Mouse (Mus musculus): ENCODE results near the gene P4ha3.

The P4ha3 gene

GRCm38 (mm10) chr7:100295745-100296144 lies 10.4 kb downstream of the P4ha3 start:
- peaks cover 12% of the 10 kb centered on the region for H3K27me3 ChIP-seq (ENCODE audit: insufficient read depth, low read length)
- H3K4me1 ChIP-seq (replicated peaks; ENCODE audit: low read depth, low read length) = no peaks in the 10 kb centered on the region
- peaks cover 6% of the 10 kb centered on the region for H3K9me3 ChIP-seq (ENCODE audit: low read length)
- TF ChIP-seq POU5F1 (IDR thresholded peaks at IDR 0.05; ENCODE audit: borderline replicate concordance, low read length) = no peak
- TF ChIP-seq NANOG (IDR thresholded peaks at IDR 0.05; ENCODE audit: borderline replicate concordance, low read length) = no peak
- TF ChIP-seq CTCF (conservative IDR thresholded peaks at IDR 0.05; ENCODE audit: low read length) = no peak
- no peaks in the 10 kb centered on the region for H3K36me3 ChIP-seq (ENCODE audit: insufficient read depth, low read length)
- no peak overlapping the region for H3K4me3 ChIP-seq (replicated peaks; ENCODE audit: low read length)

GRCm38 (mm10) chr7:100296699-100297098 lies 11.4 kb downstream of the P4ha3 start:
- H3K4me1 ChIP-seq (replicated peaks; ENCODE audit: low read depth, low read length) = no peaks in the 10 kb centered on the region
- H3K36me3 ChIP-seq (ENCODE audit: insufficient read depth, low read length) = no peaks in the 10 kb centered on the region
- H3K4me3 ChIP-seq (replicated peaks; ENCODE audit: low read length) = no peak overlapping the region
- H3K27me3 ChIP-seq (ENCODE audit: insufficient read depth, low read length) = 0 out of 2 replicates have a peak, but pooled peaks cover 6% of the 10 kb centered on the region
- H3K9me3 ChIP-seq (ENCODE audit: low read length) = no peaks in the 10 kb centered on the region
- TF ChIP-seq NANOG (IDR thresholded peaks at IDR 0.05; ENCODE audit: borderline replicate concordance, low read length) = no peak
- no peak for TF ChIP-seq CTCF (conservative IDR thresholded peaks at IDR 0.05; ENCODE audit: low read length)
- TF ChIP-seq POU5F1 (IDR thresholded peaks at IDR 0.05; ENCODE audit: borderline replicate concordance, low read length) = no peak

GRCm38 (mm10) chr7:100298861-100299510 lies 13.7 kb downstream of the P4ha3 start:
- no peaks in the 10 kb centered on the region for H3K9me3 ChIP-seq (ENCODE audit: low read length)
- TF ChIP-seq NANOG (IDR thresholded peaks at IDR 0.05; ENCODE audit: borderline replicate concordance, low read length) = no peak
- TF ChIP-seq CTCF (conservative IDR thresholded peaks at IDR 0.05; ENCODE audit: low read length) = no peak
- TF ChIP-seq POU5F1 (IDR thresholded peaks at IDR 0.05; ENCODE audit: borderline replicate concordance, low read length) = no peak
- no peak overlapping the region for H3K4me3 ChIP-seq (replicated peaks; ENCODE audit: low read length)
- no peaks in the 10 kb centered on the region for H3K4me1 ChIP-seq (replicated peaks; ENCODE audit: low read depth, low read length)
- no peaks in the 10 kb centered on the region for H3K36me3 ChIP-seq (ENCODE audit: insufficient read depth, low read length)
- H3K27me3 ChIP-seq (ENCODE audit: insufficient read depth, low read length) = 0 out of 2 replicates have a peak, but pooled peaks cover 2% of the 10 kb centered on the region

GRCm38 (mm10) chr7:100301390-100301789 lies 16.1 kb downstream of the P4ha3 start:
- H3K9me3 ChIP-seq (ENCODE audit: low read length) = no peaks in the 10 kb centered on the region
- H3K4me1 ChIP-seq (replicated peaks; ENCODE audit: low read depth, low read length) = no peaks in the 10 kb centered on the region
- H3K4me3 ChIP-seq (replicated peaks; ENCODE audit: low read length) = no peak overlapping the region
- TF ChIP-seq POU5F1 (IDR thresholded peaks at IDR 0.05; ENCODE audit: borderline replicate concordance, low read length) (no peak), NANOG (IDR thresholded peaks at IDR 0.05; ENCODE audit: borderline replicate concordance, low read length) (no peak), CTCF (conservative IDR thresholded peaks at IDR 0.05; ENCODE audit: low read length) (no peak)
- H3K36me3 ChIP-seq (ENCODE audit: insufficient read depth, low read length) = no peaks in the 10 kb centered on the region
- no peaks in the 10 kb centered on the region for H3K27me3 ChIP-seq (ENCODE audit: insufficient read depth, low read length)

- Histone ChIP-seq H3K4me3 (replicated peaks; ENCODE audit: low read length) (no peak overlapping the region), H3K9me3 (ENCODE audit: low read length) (no peaks in the 10 kb centered on the region), H3K4me1 (replicated peaks; ENCODE audit: low read depth, low read length) (no peaks in the 10 kb centered on the region), H3K27me3 (ENCODE audit: insufficient read depth, low read length) (no peaks in the 10 kb centered on the region), H3K36me3 (ENCODE audit: insufficient read depth, low read length) (no peaks in the 10 kb centered on the region)
- TF ChIP-seq CTCF (conservative IDR thresholded peaks at IDR 0.05; ENCODE audit: low read length) (no peak), NANOG (IDR thresholded peaks at IDR 0.05; ENCODE audit: borderline replicate concordance, low read length) (no peak), POU5F1 (IDR thresholded peaks at IDR 0.05; ENCODE audit: borderline replicate concordance, low read length) (no peak)
Observed at GRCm38 (mm10) chr7:100302316-100302715, 17.0 kb downstream of the P4ha3 start.

- H3K36me3 ChIP-seq (ENCODE audit: insufficient read depth, low read length) = no peaks in the 10 kb centered on the region
Observed at GRCm38 (mm10) chr7:100305894-100306293, 20.6 kb downstream of the P4ha3 start.

GRCm38 (mm10) chr7:100307872-100308653 lies 22.7 kb downstream of the P4ha3 start:
- TF ChIP-seq CTCF (conservative IDR thresholded peaks at IDR 0.05; ENCODE audit: low read length) (no peak), POU5F1 (IDR thresholded peaks at IDR 0.05; ENCODE audit: borderline replicate concordance, low read length) (no peak), NANOG (IDR thresholded peaks at IDR 0.05; ENCODE audit: borderline replicate concordance, low read length) (no peak)
- Histone ChIP-seq H3K36me3 (ENCODE audit: insufficient read depth, low read length) (no peaks in the 10 kb centered on the region), H3K4me3 (replicated peaks; ENCODE audit: low read length) (no peak overlapping the region), H3K27me3 (ENCODE audit: insufficient read depth, low read length) (peaks cover 3% of the 10 kb centered on the region; the same call in 1 of the 2 replicates), H3K4me1 (replicated peaks; ENCODE audit: low read depth, low read length) (no peaks in the 10 kb centered on the region), H3K9me3 (ENCODE audit: low read length) (no peaks in the 10 kb centered on the region)

More at GRCm38 (mm10) chr7:100305894-100306293, 20.6 kb downstream of the P4ha3 start:
- Histone ChIP-seq H3K4me1 (replicated peaks; ENCODE audit: low read depth, low read length) (no peaks in the 10 kb centered on the region), H3K9me3 (ENCODE audit: low read length) (no peaks in the 10 kb centered on the region), H3K4me3 (replicated peaks; ENCODE audit: low read length) (no peak overlapping the region), H3K27me3 (ENCODE audit: insufficient read depth, low read length) (peaks cover 3% of the 10 kb centered on the region; the same call in 1 of the 2 replicates)
- TF ChIP-seq NANOG (IDR thresholded peaks at IDR 0.05; ENCODE audit: borderline replicate concordance, low read length) = no peak
- TF ChIP-seq POU5F1 (IDR thresholded peaks at IDR 0.05; ENCODE audit: borderline replicate concordance, low read length) = no peak
- no peak for TF ChIP-seq CTCF (conservative IDR thresholded peaks at IDR 0.05; ENCODE audit: low read length)

GRCm38 (mm10) chr7:100309216-100309615 lies 23.9 kb downstream of the P4ha3 start:
- Histone ChIP-seq H3K4me3 (replicated peaks; ENCODE audit: low read length) (no peak overlapping the region), H3K27me3 (ENCODE audit: insufficient read depth, low read length) (peaks cover 3% of the 10 kb centered on the region; the same call in 1 of the 2 replicates), H3K9me3 (ENCODE audit: low read length) (no peaks in the 10 kb centered on the region), H3K4me1 (replicated peaks; ENCODE audit: low read depth, low read length) (no peaks in the 10 kb centered on the region), H3K36me3 (ENCODE audit: insufficient read depth, low read length) (no peaks in the 10 kb centered on the region)
- TF ChIP-seq POU5F1 (IDR thresholded peaks at IDR 0.05; ENCODE audit: borderline replicate concordance, low read length) (no peak), NANOG (IDR thresholded peaks at IDR 0.05; ENCODE audit: borderline replicate concordance, low read length) (no peak), CTCF (conservative IDR thresholded peaks at IDR 0.05; ENCODE audit: low read length) (no peak)

All from E14TG2a.4 (cell line).